Mouse (Mus musculus) lung, postnatal 4 days (tissue): ENCODE measurements at regions not wholly inside any gene's neighbourhood (a gene's known extent, or its start where the extent isn't known, plus 50 kb on each side); places are given as distances from the start of the nearest gene placed in this dataset.

Experiments
- DNase-seq, 2 experiments: peaks; one replicate each; pipeline ENCODE4 v3.0.0; 2021

DNA sequence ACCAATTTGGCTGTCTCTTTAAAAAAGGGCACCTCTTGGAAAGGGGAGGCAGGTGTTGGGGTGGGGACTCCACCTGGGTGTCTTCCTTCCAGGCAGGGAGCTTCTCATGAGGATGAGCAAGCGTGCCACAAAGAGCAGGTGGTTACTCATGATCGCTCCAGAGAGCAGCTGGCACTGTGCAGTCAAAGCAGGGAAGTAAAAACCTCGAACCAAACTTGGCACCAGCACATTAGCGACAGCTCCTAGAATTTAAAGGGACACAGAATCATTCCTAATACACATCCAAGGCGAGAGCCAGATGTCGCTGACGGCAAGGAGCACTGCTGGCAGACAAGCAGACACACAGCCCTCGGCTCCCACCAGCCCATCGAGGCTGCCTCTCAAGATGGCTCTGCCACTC lies 70.4 kb downstream of the Irx5 start:
- DNase-seq, result no peak

DNA sequence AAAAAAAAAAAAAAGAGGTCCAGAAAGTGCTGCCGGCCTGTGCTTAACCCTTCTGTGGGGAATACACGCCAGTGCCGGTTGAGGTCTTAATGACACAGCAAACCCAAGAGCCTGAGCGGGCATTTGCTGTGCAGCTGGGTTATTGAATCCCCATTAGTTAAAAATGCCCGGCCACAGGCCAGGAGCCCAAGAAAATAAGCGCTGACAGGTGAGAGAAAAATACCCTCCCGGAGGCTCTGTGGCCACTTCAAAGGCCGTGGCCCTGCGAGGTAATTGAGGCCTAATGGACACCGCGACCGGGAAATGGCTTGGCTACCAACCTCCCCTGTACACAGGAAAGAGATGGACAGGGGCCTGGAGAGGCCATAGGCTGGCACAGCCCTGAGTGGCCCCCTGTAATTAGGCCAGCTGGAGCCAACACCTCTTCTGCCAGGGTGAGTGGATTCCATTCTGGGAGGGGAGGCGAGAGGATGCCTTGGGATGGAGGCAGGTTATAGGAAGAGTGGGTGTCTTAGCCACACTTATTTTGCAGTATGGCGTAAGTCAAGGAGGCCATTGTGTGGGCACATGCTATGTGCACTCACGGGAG lies 79.7 kb downstream of the Irx5 start:
- no peak for DNase-seq

DNA sequence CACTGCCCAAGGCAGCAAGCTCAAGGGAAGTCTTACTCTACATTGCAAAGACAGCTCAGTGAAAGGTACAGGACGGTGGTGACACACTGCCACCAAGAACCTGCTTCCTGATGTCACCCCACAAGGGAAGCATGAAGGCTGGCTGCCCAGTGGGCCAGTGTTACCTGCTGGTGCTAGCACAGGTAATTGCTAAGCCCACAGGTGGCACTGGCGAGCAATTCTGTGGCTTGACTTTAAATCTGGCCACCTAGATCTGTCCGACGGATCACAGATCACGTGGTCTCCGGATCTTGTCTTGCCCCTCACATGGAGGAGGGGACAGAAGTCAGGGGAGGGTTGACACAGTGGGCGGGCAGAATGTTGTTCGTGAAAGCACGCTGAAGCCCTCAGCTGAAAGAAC lies 80.9 kb downstream of the Irx5 start:
- peak; percentile 17 to 34 for DNase-seq

DNA sequence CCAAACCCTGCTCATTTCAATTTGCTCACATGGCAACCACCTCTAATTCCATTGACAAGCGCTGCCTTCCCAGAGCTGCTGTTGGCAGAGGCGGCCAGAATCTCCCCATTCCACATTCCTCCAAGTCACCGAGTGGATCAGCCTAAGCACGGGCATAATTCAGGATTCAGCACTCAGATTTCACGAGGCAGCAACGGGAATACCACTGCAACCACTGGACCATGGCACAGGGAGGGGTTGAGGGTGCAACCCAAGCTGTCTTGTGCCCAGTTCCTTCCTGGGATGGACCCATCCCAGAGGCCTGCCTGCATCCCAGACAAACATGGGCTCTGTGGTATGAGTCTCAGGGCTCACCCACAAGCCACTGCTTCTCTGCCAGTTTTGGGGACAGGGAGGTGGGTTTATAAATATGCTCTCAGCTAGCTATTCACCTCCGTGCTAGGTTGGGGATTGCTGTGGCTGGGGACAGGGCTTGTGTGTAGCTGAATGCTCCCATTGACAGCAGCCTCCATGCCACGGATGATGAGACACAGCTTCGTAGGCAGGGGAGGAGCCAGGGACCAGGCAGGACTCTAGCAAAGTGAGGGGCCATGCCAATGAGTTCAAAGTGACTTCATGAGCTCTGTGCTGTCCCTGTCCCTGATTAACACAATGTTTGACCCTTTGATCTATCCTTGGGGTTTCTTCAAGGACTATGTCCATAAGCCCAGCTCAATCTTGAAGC lies 82.5 kb downstream of the Irx5 start:
- DNase-seq, result no peak

DNA sequence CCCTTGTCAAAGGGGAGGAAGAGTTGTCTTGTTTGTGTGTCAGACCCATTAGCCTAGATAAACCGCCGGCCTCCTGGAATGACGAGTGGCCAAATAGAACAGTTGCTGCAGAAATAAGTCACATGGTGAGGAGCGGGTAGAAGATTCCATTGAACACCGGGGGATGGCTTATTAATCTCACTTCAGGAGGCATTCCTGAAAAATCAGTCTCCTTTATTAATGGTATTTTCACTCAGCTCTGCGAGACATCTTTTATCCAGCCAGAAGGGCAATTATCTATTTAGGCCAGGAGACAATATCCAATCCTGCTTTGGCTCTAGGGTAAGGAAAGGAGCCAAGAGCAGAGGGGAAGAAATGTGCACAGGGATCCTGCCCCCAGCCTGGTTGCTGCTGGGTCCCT lies 84.7 kb downstream of the Irx5 start:
- no peak for DNase-seq

DNA sequence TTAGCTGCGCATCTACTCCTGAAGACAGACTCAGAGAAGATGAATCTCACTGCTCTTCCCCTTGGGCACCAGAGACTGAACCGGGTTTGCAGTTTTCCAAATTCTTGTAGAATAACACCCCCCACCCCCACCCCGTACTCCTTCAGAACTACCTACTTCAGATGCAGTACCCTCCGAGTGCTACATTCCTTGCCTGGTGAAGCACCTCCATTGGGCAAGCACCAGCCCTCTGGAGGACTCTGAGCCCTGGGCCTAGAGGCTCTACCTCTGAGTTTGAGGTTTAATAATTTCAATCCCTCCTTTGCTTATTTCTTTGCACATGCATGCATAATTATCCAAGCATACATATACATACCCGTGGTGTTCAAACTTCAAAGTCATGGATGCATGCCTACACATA lies 101.9 kb downstream of the Irx5 start:
- DNase-seq, result no peak

DNA sequence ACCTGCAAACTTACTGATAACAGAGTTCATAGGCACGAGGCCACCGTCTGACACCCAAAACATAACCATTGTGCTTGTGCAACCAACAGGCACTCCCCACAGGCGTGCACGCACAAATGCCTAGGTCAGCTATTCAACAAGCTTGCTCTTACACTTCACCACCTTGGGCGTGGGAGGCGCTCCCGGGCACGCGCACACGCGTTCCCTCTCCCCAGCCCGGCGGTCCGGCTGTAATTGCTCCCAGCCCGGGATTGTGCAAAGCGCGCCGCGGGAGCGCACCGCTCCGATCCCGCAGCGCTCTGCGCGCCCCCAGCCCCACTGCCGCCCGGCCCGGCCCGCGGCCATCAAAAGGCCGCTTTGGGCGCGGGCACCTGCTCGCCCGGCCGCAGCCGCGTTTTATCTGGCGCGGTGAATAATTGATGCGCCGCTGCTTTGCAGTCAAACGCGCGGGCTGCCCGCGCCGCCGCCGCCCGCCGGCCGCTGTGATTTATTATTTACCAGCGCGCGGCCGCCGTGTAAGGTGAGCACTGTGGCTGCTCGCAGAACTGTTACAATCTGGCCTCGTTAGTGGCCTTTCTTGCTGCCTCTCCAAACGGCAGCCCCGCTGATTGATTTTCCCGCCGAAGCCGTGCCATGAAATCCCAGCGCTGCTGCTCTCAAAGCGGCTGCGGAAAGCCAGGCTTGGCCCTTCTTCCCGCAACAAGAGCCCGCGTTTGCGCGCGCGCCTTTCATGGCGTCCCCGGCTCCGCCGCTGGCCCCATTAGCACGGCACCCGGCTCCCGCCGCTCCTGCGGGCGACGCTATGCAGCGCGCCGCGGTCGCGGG lies 102.9 kb downstream of the Irx5 start:
- DNase-seq, result peak in 1 of 2 experiments; percentile 36

DNA sequence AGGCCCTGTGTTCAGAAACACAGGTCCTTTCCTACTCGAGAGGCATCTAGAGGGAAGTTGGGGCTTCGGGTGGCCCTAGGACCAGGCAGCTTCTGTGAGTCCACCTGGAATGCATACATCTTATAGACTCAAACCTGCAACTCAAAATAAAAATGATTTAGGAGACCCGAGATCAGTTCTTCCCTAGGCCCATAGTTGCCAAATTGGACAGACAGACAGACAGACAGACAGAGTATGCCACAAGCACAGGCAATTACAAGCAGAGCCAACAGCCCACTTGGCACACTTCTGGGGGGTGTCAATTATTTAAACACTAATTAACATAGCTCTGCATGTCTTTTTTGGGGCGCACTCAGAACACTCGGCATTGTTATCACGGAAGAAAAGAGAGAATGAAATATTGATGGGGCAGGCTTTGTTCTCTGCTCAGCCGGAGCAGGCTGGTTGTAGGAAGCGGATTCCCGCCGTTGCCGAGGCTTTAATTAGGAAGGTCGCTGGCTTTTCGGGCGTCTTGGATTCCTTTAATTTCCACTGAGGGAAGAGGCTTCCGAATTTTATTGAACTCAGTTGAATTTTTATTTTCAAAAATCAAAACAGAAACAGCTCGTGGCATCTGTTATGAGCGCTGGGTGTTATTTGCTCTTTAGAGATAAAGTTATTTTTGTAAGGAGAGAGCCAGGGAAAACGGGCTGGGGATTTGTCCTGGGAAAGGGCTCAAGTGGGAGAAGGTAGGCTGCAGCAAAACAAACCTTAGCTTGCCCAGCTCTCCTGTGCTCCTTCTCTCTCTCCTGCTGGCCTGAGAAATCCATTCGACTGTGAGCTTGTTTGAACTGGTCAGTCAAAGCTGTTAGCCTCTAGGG lies 111.9 kb downstream of the Irx5 start:
- DNase-seq, result no peak

DNA sequence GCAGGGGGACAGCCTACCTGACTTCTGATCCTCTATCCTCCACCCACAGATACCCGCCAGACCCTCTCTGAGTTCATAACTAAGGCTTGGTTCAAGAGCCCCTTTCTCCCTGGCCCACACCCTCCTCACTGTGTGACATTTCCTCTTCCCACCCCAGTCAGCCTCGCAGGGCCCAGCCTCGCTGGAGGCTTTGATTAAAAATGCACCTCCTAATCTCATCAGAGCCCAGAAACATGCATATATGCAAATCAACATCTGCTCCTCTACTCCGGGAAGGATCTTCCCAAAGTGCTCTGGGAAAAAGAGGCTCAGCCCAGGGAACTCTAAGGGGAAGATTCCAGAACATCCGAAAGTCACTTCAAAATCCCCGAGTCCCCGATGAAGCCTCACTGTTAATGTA lies 114.8 kb downstream of the Irx5 start:
- no peak for DNase-seq

DNA sequence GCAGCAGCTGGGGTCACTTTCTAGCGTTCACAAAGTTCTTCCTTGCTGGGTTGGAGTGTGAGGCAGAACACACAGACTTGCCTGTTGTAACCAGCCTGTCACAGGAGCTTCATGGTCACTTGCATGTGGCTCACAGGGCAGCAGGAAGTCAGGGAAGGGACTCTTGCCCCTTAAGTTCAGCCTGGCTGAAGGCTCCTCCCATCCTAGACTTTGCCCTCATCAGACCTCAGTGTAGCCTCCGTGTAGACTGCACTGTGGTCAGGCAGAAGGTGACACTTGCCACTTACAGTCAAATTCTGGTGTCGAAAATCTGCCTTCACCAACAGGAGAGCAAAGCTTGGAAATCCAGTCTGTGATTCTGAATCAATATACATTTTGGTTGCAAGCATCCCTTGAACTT lies 115.4 kb downstream of the Irx5 start:
- no peak for DNase-seq

DNA sequence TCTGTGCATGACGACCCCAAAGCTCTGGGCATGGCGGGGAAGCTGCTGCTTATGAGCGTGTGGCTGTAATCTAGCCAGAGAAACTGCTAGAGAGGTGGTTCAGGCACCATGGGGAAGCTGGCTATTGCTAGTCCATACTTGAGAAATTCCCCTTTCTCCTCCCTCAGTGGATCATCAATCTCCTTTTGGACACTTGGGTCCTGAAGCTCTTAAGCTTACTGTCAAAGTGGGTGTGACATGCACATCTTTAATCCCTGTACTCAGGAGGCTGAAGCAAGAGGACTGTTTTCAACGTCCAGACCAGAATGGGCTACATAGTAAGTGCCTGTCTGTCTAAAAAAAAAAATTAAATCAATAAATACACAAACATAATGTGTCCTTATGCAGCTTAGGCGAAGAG lies 125.0 kb downstream of the Irx5 start:
- no peak for DNase-seq

DNA sequence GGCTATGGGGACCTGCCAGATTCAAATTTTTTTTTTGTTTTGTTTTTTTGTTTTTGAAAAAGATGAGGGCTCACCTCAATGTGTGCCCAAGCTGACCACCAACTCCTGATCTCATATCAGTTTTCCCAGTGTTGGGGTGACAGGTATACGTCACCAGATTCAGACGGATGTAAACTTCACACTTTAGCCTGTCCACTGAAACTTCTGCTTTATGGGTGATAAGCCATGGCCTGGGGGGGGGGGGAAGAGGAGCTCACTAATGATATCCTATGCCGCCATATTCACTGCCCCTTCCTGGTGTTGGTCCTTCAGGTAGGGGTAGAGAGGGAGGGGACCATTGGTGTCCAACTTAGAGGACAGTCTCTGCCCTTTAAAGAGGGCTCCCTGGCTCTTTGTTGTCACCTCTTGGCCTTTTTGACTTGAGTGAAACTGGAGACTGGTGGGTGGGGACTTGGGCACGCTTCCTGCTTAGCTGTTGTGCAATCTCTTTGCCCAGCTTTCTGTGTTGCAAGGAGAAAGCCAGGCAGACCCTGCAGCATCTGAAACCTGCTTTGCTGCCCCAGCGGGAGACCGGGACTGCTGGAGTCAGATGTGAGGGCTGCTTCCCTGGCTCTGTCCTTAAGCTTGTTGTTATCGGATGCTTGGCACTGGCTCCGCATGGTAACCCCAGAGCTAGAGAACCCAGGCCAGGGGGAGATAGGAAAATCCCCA lies 125.8 kb downstream of the Irx5 start:
- peak; percentile 45 to 59 for DNase-seq

DNA sequence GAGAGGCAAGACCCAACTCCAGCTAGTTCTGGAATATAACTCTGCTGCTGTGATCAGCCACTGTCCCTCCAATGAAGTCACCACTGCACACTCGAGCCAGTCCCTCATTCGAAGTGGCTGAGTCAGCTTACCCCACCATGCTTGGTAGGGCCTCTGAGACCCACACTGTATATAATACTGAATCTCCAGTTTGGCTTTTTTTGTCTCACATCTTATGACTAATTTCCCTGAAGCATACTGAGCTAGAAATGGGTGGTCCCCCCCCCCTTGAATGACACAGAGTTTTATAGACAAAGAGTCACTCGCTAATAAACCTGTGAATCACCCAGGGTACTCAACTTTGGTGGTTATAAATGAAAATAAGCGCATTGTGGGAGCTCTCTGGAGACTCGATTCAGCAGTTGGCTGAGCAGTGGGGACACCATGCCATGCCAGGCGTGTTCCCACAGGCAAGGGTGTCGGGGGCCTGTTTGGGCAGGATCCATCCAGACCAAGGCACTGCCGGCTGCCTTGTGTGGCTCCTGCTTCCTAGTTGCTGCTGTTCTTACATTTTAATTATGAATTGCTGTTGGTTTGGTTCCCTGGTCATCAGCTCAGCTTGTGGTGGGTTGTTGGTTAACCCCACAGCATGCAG lies 131.2 kb downstream of the Irx5 start:
- no peak for DNase-seq

DNA sequence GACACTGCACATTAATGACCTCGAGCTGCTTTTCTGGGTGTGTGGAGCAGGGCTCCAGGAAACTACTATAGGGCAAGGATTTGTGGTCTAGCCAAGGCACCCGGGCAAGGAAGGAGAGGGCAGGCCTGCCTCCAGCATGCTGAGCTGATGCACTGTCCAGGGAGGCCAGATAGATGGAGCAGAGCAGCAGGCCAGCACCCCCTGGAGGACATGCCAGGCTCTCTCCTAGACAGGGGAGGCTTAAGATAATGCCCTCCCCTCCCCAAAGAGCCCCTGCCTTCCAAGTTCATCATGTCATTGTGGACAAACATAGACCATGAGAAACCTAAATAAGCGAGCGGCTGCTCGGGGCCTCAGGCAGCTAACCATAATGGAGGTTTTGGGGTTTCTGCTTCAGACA lies 134.1 kb downstream of the Irx5 start:
- peak in 1 of 2 experiments; percentile 15 for DNase-seq

DNA sequence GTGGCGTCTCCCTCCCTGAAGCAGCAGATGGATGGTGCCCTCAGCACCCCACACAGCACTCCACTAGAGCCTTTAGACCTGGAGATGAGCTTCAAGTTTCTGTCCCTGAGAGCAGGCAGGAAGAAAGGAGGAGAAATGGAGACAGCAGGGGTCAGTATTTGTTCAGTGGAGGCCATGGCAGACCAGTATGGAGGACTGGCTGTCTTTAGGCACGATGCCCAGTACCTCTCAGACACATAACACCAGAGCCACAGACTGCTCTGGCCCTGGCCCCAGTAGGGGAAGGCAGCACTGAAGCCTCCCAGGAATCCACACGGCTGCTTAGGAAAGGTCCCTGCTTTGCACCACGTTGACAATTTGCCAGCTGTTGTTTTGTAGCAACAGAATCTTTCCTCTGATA lies 136.0 kb downstream of the Irx5 start:
- peak; percentile 61 to 78 for DNase-seq

DNA sequence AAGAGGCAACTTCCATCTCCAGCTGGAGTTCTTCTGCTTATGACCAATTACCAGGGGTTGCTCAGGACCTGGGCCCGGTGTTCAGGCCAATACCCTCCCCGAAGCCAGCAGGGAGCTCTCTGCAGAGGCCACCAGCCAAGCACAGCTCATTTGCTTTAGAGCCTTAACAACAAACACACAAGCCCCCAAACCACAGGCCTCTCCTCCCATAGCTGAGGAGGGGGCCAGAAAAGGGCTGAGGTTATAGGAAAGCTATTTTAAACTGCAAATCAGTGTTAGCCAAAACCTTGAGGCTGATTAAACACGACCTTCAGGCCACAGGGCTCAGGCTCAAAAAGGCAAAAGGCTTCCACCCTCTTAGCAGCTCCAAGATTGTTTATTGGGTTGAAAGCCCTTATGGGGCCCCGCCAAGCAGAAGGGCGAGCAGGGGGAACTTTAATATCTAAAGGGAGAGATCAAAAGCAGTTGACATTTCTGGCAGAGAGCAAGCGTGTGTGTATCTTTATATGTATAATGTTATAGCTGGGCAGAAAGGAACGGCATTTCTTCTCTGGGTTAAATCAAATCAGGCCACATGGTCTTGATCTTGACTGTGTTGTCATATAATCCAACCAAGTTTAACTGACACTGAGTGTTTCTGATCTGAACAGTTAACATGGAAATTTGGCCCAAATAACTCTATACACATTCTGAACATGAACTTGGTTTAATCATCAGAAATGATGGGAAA lies 148.3 kb downstream of the Irx5 start:
- DNase-seq, result no peak

DNA sequence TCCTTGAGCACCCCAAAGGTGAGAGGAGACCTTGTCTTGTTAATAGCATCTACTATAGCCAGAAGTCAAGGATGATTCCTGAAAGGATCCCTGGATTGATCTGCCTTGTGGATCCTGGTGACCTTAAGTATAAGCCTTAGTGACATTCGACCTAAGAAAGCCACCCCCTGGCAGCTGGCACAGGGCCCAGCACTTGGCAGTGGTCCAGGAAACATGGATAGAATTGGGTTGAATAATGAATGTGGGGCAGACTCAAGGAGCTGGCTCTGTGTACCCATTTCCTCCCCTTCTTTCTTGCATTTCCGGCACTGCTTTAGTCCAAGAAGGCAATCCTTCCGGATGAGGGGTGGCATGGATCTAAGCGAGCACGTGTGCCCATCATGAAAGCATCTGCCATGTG lies 149.0 kb downstream of the Irx5 start:
- no peak for DNase-seq

DNA sequence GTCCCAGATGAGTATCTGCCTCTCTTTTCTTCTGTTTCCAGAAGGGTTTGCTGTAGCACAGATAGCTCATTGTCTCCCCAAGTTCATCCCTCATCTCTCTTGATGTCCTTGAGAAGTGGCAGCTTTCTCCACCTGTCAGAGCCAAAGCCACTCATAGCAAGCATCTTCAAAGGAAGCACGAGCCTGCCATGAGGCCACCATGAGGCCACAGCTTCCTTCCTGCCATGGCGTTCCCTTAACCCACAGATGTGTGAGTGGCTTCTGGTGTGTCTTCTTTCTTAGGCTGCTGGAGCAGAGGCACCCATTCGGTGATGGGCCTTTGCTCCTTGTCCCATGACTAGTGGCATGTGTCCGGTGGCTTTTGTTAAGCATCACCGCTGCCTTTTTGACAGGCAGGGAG lies 149.5 kb downstream of the Irx5 start:
- no peak for DNase-seq

DNA sequence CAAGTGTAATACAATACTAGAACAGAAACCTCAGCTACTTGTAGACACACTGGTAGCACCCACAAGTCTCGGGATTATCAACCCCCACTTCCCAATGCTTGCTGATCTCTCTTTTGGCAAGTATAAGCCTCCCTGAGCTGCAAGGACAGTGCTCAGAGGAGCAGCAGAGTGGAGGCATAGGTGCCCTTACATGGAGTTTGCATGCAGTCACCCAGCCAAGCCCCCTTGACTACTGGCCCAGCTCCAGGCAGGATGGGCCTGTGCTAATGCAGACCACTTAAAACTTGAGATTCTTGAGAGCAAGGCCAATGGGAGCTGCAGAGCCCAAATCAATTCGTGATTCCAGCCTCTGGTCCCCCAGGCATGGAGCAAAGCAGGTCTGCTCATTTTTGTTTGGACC lies 158.0 kb downstream of the Irx5 start:
- peak in 1 of 2 experiments; percentile 65 for DNase-seq

DNA sequence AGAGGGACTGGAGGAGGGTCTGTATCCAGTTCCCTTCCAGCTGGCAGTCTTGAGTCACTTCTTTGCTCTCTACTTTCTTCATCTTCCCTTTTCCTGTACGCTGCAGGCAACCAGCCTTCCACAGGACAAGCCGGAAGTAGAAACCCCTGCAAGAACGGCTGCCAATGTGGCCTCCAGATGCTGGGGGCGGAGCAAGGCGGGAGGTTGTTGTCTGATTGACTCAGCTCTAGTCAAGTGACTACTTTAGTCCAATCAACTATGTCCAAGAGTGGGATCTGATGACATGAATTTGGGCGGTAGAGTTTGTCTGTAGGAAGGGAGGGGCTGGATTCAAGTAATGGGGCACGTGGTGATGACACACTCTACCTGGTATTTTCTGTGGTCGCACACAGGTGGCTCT lies 156.1 kb upstream of the Irx6 start:
- no peak for DNase-seq

DNA sequence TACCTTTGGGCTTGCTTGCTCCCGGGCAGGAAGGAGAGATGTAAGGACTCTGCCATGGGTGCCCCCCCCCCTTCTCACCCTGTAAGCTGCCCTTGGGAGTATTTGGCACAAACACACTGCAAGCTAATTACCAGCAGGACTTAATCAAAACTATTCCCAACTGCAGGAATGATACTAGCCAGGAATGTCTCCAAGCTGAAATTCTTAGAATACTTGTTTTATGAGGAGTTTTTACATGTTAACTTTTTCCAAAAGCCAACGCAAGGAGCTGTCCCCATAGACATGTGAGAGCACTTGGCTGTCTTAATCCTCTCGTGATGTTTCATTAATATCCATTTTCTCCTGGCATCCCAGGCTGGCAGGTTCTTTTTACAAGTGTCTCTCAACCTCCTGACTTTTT lies 155.6 kb upstream of the Irx6 start:
- DNase-seq, result no peak
